Mouse (Mus musculus) liver, embryonic 14 days (tissue): ENCODE measurements around the gene Exosc7. TPM values are rescaled to one million over a fixed set of nuclear protein-coding genes. Genes with fewer than 3 reads are reported as not detected.

Experiments
- polyA plus RNA-seq: library from polyadenylated mRNA; depleted of rRNA; stranded (reverse); fragments of >200 nt; gene quantifications from 2 replicates; pipeline ENCODE4 v1.2.3, GENCODE M21; 2012; rRNA removed

Gene Exosc7
- 85.2 and 87.4 TPM in 2 replicates for polyA plus RNA-seq

GRCm38 (mm10) chr9:123112805-123113521 is at the start of gene Exosc7, which contains the start of gene Zdhhc3:
Gene Exosc7 (plus strand): TSS chr9:123113215.
Gene Zdhhc3 (minus strand): TSS chr9:123113205.

GRCm38 (mm10) chr9:123150241-123151020 is 37.4 kb downstream of the Exosc7 start, which contains the start of gene Clec3b:
Gene Clec3b (plus strand): TSS chr9:123150946.

Other genes starting within 250 kb of the Exosc7 start
- 19.0 and 22.4 TPM in 2 replicates for gene Zfp445, start 247.2 kb upstream of the Exosc7 start, polyA plus RNA-seq
- gene Zkscan7, start 227.5 kb upstream of the Exosc7 start, polyA plus RNA-seq: 0.63 and 0.71 TPM in 2 replicates
- gene Zfp105, start 190.1 kb upstream of the Exosc7 start, polyA plus RNA-seq: 1.2 and 1.3 TPM in 2 replicates
- 10.2 and 10.8 TPM in 2 replicates for gene 1110059G10Rik, start 162.2 kb upstream of the Exosc7 start, polyA plus RNA-seq
- 46.4 and 54.2 TPM in 2 replicates for gene Kif15, start 162.2 kb upstream of the Exosc7 start, polyA plus RNA-seq
- gene Tmem42, start 91.9 kb upstream of the Exosc7 start, polyA plus RNA-seq: 3.5 and 3.8 TPM in 2 replicates
- gene Tgm4, start 78.5 kb upstream of the Exosc7 start, polyA plus RNA-seq: 0.01 and 0.02 TPM in 2 replicates
- 15.9 and 20.0 TPM in 2 replicates for gene Zdhhc3, start within 50 bp of the Exosc7 start, polyA plus RNA-seq
- gene Clec3b, start 37.7 kb downstream of the Exosc7 start, polyA plus RNA-seq: 0.13 and 0.26 TPM in 2 replicates
- 0.32 and 0.33 TPM in 2 replicates for gene Cdcp1, start 102.8 kb downstream of the Exosc7 start, polyA plus RNA-seq
- 2.4 TPM in 2 replicates for gene Tmem158, start 147.5 kb downstream of the Exosc7 start, polyA plus RNA-seq